Mouse (Mus musculus) heart, postnatal 0 days (tissue): ENCODE results near the gene Krt35. TPM values are rescaled to one million over a fixed set of nuclear protein-coding genes. Genes with fewer than 3 reads are reported as not detected.

ENCODE experiments used
- ATAC-seq: fragments of 200-750 bp; cut with Nextera tagmentation; 2 replicates; pipeline ENCODE4 v1.8.0; 2017; ENCODE audit warnings: low read depth, moderate number of reproducible peaks, moderate library complexity; ENCODE audit not compliant: insufficient read depth
- DNase-seq: peaks from one replicate; pipeline ENCODE4 v3.0.0-alpha.2; 2016; ENCODE audit warnings: low spot score
- H3K27ac ChIP-seq: fragments of 300-500 bp; sonication (generic); 2 replicates; pipeline ENCODE4 v1.5.1; 2014; ENCODE audit warnings: low read depth, mild to moderate bottlenecking
- H3K27me3 ChIP-seq: fragments of 300-500 bp; sonication (generic); 2 replicates; pipeline ENCODE4 v1.6.1; 2014; ENCODE audit warnings: low read length, mixed read lengths; ENCODE audit not compliant: control insufficient read depth, insufficient read depth
- H3K36me3 ChIP-seq: fragments of 300-500 bp; sonication (generic); replicated peaks from 2 replicates; pipeline ENCODE4 v1.6.1; 2014; ENCODE audit warnings: low read length, mixed read lengths; ENCODE audit not compliant: control insufficient read depth, insufficient read depth
- H3K4me1 ChIP-seq: fragments of 300-500 bp; sonication (generic); 2 replicates; pipeline ENCODE4 v1.6.1; 2014; ENCODE audit warnings: antibody characterized with exemption; ENCODE audit not compliant: control insufficient read depth, insufficient read depth
- H3K4me2 ChIP-seq: fragments of 300-500 bp; sonication (generic); 2 replicates; pipeline ENCODE4 v1.6.1; 2014; ENCODE audit warnings: low read depth, mild to moderate bottlenecking, low read length, moderate library complexity
- H3K4me3 ChIP-seq: fragments of 300-500 bp; sonication (generic); 2 replicates; pipeline ENCODE4 v1.5.1; 2014; ENCODE audit warnings: low read depth, low read length
- H3K9ac ChIP-seq: fragments of 300-500 bp; sonication (generic); replicated peaks from 2 replicates; pipeline ENCODE4 v1.6.1; 2014; ENCODE audit warnings: low read depth, low read length, mixed read lengths
- H3K9me3 ChIP-seq: fragments of 300-500 bp; sonication (generic); replicated peaks from 2 replicates; pipeline ENCODE4 v1.6.1; 2016; ENCODE audit warnings: low read length; ENCODE audit not compliant: control insufficient read depth
- CTCF ChIP-seq: IDR thresholded peaks from 2 replicates; pipeline ENCODE4 v1.5.1; 2016; ENCODE audit warnings: antibody characterized with exemption, control low read depth, low read depth
- EP300 ChIP-seq: IDR thresholded peaks from 2 replicates; pipeline ENCODE4 v1.6.1; 2016; ENCODE audit warnings: antibody characterized with exemption, low read depth
- WGBS: fragments of 180-500 bp; shearing (Covaris S2); extraction: QIAGEN DNeasy Blood & Tissue Kit; methylation state at CpG from one replicate; pipeline ENCODE4 v1.1.7; 2014; 5-methylcytosine and 5-hydroxymethylcytosine counted together
- polyA plus RNA-seq: library from polyadenylated mRNA; unstranded; fragments of >200 nt; fragmentation: Nextera tagmentation; extraction: Ambion mirVana; gene quantifications from 2 replicates; pipeline ENCODE4 v1.2.1, GENCODE M21; 2015
- total RNA-seq: library from RNA; depleted of rRNA; stranded (reverse); fragments of >200 nt; gene quantifications from 2 replicates; pipeline ENCODE4 v1.2.3, GENCODE M21; 2014; ENCODE audit warnings: low replicate concordance

The Krt35 gene
- total and polyA plus RNA-seq, 2 experiments from 2014 or later = not detected

DNA sequence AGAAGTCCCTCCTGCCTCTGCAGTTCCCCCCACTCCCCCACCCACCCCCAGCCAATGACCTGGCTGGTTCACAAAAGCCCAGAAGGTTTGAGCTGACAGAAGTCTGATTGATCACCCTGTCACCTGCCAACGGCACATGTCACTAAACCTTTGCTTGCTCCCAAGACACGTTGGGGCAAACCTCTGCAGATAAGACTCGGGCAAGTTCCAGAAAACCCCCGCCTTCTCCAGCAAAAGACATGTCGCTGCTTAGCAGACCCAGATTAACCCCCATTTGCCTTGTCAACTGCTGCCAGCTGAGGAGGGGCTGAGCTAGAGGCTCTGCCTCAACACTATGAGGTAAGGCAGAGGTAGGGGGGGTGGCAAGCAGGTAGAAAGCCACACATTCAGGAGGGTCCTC is 40.5 kb upstream of the Krt35 start:
- H3K4me2 ChIP-seq = no peak overlapping the region
- 24% methylated on average over 5 of the region's 5 CpGs for WGBS
- no peak overlapping the region for H3K9ac ChIP-seq
- H3K36me3 ChIP-seq = no peaks in the 10 kb centered on the region
- no peaks in the 10 kb centered on the region for H3K9me3 ChIP-seq
- no peak overlapping the region for H3K4me3 ChIP-seq
- H3K4me1 ChIP-seq = no peaks in the 10 kb centered on the region
- H3K27ac ChIP-seq = no peak overlapping the region
- ATAC-seq (no peak), DNase-seq (no peak)
- 0 out of 2 replicates have a peak, but pooled peaks cover 21% of the 10 kb centered on the region for H3K27me3 ChIP-seq
- TF ChIP-seq EP300 (no peak), CTCF (no peak)

DNA sequence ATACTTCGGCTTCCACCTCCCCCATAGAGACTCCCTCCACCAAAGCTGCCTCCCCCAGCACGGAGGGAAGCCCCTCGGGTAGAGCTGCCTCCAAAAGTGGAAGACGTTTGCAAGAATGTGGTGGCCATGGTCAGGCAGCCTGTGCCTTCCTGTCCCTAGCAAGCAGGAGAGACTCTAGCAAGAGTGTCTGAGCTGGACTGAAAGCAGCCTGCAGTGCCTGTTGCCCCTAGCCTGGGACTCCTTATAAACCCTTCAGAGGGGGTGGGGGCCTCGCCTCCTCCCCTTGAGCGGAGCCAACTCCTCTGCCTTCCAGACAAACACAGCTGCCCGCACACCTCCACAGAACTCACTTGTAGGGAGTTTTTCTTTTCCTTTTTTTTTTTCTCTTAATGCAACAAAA is 39.7 kb upstream of the Krt35 start, which contains the start of gene Krt15:
TSS of gene Krt15 (minus strand) at position 198 of the 400 bp plus-strand sequence.
- ATAC-seq = no peak
- 50% methylated on average over 7 of the region's 7 CpGs for WGBS
- DNase-seq = no peak
- Histone ChIP-seq H3K4me3 (no peak within 1 kb of the TSS), H3K9me3 (no peaks in the 10 kb centered on the region), H3K36me3 (no peaks in the 10 kb centered on the region), H3K4me1 (no peaks in the 10 kb centered on the region), H3K4me2 (no peak within 1 kb of the TSS), H3K9ac (no peak within 1 kb of the TSS), H3K27ac (no peak within 1 kb of the TSS), H3K27me3 (0 out of 2 replicates have a peak, but pooled peaks cover 21% of the 10 kb centered on the region)
- TF ChIP-seq CTCF (no peak), EP300 (no peak)

DNA sequence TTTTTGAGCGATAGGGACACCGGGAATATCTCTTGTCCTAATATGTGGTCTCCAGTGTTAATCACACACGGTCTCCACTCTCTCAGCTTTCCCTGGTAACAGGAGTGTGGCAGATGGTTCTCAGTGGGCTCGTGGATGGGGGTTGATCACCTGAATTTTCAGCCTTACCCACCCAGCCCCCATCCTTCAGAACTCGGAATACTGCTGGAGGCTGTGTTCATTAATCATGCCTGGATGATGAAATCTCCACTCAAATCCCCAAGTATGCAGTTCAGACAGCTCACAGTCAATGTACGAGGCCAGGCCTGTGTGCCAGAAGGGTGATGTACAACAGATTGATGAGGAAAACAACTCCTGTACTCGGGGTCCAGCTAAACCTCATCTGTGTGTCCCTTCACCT is 28.9 kb upstream of the Krt35 start:
- H3K9me3 ChIP-seq = no peaks in the 10 kb centered on the region
- 71% methylated on average over 7 of the region's 7 CpGs for WGBS
- no peak overlapping the region for H3K4me2 ChIP-seq
- H3K27me3 ChIP-seq = no peaks in the 10 kb centered on the region
- no peak overlapping the region for H3K27ac ChIP-seq
- no peak for DNase-seq
- no peak for ATAC-seq
- H3K4me1 ChIP-seq = no peaks in the 10 kb centered on the region
- no peak overlapping the region for H3K9ac ChIP-seq
- H3K4me3 ChIP-seq = no peak overlapping the region
- TF ChIP-seq CTCF = no peak
- no peak for TF ChIP-seq EP300
- no peaks in the 10 kb centered on the region for H3K36me3 ChIP-seq

DNA sequence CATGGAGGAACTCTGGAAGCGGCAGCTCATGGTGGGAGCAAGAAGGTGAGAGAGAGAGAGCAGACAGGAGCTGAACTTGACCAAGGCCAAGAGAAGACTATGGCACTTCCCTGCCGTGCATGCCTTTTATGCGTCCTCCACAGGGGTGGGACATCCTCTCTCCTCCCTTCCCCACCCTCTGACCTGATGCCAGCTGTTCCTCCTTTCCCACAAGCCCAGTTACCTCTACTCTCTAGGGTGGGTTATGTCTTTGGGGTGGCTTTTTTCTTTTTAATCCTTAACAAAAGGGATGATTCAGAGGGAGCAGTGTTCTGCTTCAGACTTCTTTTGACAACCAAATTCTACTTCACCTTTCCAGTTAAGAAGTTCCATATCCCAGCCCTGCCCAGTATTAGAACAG is 25.4 kb upstream of the Krt35 start, which contains the start of gene Krt13:
TSS of gene Krt13 (minus strand) at position 101 of the 400 bp plus-strand sequence.
- Histone ChIP-seq H3K36me3 (no peaks in the 10 kb centered on the region), H3K4me1 (no peaks in the 10 kb centered on the region), H3K9me3 (no peaks in the 10 kb centered on the region), H3K9ac (no peak within 1 kb of the TSS), H3K27ac (no peak within 1 kb of the TSS), H3K4me2 (no peak within 1 kb of the TSS), H3K4me3 (no peak within 1 kb of the TSS), H3K27me3 (no peaks in the 10 kb centered on the region)
- TF ChIP-seq EP300 (no peak), CTCF (no peak)
- ATAC-seq (no peak), DNase-seq (no peak)
- 67% methylated on average over 3 of the region's 3 CpGs for WGBS

DNA sequence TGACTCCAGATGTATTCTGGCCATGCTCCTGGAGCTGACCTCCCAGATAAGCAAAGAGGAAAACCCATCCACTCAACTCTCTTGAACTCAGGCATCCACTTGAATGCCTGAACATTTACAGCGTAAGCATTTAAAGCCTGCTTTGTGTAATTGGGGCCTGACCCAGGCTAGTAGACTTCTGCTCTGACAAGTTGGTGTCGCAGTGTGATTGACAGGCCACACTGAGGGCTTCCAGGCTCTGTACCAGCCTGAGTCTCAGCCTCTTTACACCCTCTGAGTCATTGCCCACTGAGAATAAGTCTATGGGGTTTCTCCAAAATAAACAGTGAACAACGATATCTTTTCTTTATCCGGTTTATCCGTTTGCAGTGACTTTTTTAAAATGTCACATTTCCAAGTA is 24.3 kb upstream of the Krt35 start:
- Histone ChIP-seq H3K4me1 (no peaks in the 10 kb centered on the region), H3K9ac (no peak overlapping the region), H3K9me3 (no peaks in the 10 kb centered on the region), H3K27ac (no peak overlapping the region), H3K4me2 (no peak overlapping the region), H3K4me3 (no peak overlapping the region), H3K27me3 (no peaks in the 10 kb centered on the region), H3K36me3 (no peaks in the 10 kb centered on the region)
- TF ChIP-seq CTCF = no peak
- no peak for TF ChIP-seq EP300
- no peak for ATAC-seq
- 40% methylated on average over 5 of the region's 5 CpGs for WGBS
- no peak for DNase-seq

DNA sequence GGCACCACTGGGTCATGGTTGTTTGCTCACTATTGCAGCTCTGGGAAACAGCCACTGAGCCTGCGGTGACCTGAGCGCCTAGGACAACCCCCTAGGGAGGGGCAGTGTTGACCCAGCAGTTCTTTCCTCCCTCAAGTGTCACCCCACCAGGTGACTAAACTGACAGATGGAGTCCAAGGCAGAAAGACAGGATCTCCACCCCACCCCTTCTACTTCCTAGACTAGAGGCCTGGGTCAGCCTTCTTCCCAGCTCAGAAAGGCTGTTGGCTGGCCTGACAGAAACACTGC is 17.6 kb upstream of the Krt35 start:
- no peaks in the 10 kb centered on the region for H3K4me1 ChIP-seq
- no peak overlapping the region for H3K9ac ChIP-seq
- no peak overlapping the region for H3K27ac ChIP-seq
- TF ChIP-seq CTCF (no peak), EP300 (no peak)
- no peak overlapping the region for H3K4me3 ChIP-seq
- no peaks in the 10 kb centered on the region for H3K36me3 ChIP-seq
- 62% methylated on average over 2 of the region's 2 CpGs for WGBS
- no peaks in the 10 kb centered on the region for H3K27me3 ChIP-seq
- ATAC-seq = no peak
- H3K9me3 ChIP-seq = no peaks in the 10 kb centered on the region
- H3K4me2 ChIP-seq = no peak overlapping the region
- DNase-seq = no peak
